10 mouse cellular contexts compared by ENCODE assay signal in the genomic region with DNA sequence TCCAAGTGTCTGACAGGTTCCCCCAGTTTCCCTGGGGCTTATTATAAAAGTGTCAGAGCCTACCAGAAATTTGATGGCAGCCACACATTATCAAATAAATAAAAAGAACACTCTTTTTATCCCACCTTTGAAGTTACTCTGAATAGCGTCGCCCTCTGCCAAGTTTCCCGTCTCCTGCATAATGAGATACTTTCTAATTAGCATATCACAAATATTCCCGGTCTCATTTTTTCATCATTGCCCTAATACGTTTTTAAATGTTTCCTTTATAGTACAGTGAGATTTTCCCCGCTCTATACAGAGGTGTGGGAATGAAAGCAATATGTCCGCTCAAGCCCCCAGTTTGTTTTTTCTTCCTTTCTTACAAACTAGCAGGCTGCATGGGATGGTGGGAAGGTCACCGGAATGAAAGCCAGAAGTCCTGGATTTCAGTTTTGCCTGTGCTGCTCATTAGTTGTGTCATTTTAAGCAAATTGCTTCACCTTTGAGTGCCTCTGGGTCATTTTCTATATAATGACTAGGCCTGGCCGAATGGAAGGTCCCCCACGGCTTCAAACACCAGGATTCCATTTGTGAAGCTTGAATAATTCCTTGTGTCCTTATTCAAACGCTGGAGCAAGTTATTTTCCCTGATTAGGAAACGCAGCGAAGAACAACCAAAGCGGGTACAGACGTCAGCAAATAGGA.
DNase-seq lines count a peak whose midpoint lies in the region; ATAC-seq and TF ChIP-seq lines count a peak whose summit lies in the region.
"Had no signal": no experiment of that assay in that cellular context is flagged by ENCODE, and none has a peak within 500 bp of the region (broad histone marks: within the 10 kb centered on the region; RNA-seq: fewer than 3 reads in every experiment).

No protein-coding gene starts in this region.

- peak overlapping the region; percentile 71; the same call in 1 of the 2 replicates for H3K27ac ChIP-seq in forebrain, embryonic 11.5 days (ENCODE audit: low read depth, low read length)
- no peak overlapping the region for H3K27ac ChIP-seq in limb, embryonic 15.5 days
- H3K27ac ChIP-seq: macrophage had no signal

- DNase-seq in heart, adult 18-20 months, result peak; percentile 22 to 40
- DNase-seq in heart, adult 9 months (ENCODE audit: low spot score in 2 of 2), result no peak
- DNase-seq in Patski (ENCODE audit: low read depth, low spot score), result no peak
- peak; percentile 72 for DNase-seq in forebrain, embryonic 11.5 days (ENCODE audit: low spot score)
- DNase-seq in adrenal gland, adult (ENCODE audit: inconsistent age in 2 of 2, low spot score in 1 of 2), result no peak
- DNase-seq in MN1 (ENCODE audit: low spot score), result no peak

- in situ Hi-C loops in Patski (cut with MboI; ENCODE audit: low pct_unique_long_range_greater_than_20kb), result no loop called here

- no peak for TF ChIP-seq CTCF in Patski (IDR thresholded peaks at IDR 0.05)

- peak overlapping the region; percentile 28 for H3K4me2 ChIP-seq in forebrain, embryonic 11.5 days (ENCODE audit: low read depth, low read length, severe bottlenecking)
- peak overlapping the region; percentile 5; the same call in 1 of the 2 replicates for H3K4me2 ChIP-seq in limb, embryonic 15.5 days

- H3K4me1 ChIP-seq in forebrain, embryonic 11.5 days (replicated peaks; ENCODE audit: control insufficient read depth, insufficient read depth, low read length), result peaks cover 13% of the 10 kb centered on the region; the same call in 1 of the 2 replicates
- H3K4me1 ChIP-seq in limb, embryonic 15.5 days, result peaks cover 31% of the 10 kb centered on the region

- WGBS in forebrain, embryonic 11.5 days, result 6% methylated on average over 15 of the region's 15 CpGs
- 24% methylated on average over 15 of the region's 15 CpGs for WGBS in limb, embryonic 15.5 days

- POLR2A ChIA-PET in Patski (lab: Charles Lee), result no interaction called here

- H3K4me3 ChIP-seq in forebrain, embryonic 11.5 days (ENCODE audit: low read depth, low read length), result peak overlapping the region; percentile 14; the same call in 1 of the 2 replicates
- H3K4me3 ChIP-seq in limb, embryonic 15.5 days, result no peak overlapping the region

- H3K27me3 ChIP-seq in Patski, result no peaks in the 10 kb centered on the region
- no peaks in the 10 kb centered on the region for H3K27me3 ChIP-seq in forebrain, embryonic 11.5 days (ENCODE audit: control insufficient read depth, insufficient read depth, low read length)
- H3K27me3 ChIP-seq in limb, embryonic 15.5 days, result peaks cover 12% of the 10 kb centered on the region; the same call in 1 of the 2 replicates
- H3K27me3 ChIP-seq: CH12.LX had no signal

- H3K36me3 ChIP-seq in forebrain, embryonic 11.5 days (ENCODE audit: control insufficient read depth, insufficient read depth, low read length), result no peaks in the 10 kb centered on the region
- no peaks in the 10 kb centered on the region for H3K36me3 ChIP-seq in limb, embryonic 15.5 days

- H3K9ac ChIP-seq in forebrain, embryonic 11.5 days (ENCODE audit: low read length), result peak overlapping the region; percentile 27; the same call in 1 of the 2 replicates
- no peak overlapping the region for H3K9ac ChIP-seq in limb, embryonic 15.5 days

- ATAC-seq in Patski, result peak; percentile 60
- ATAC-seq in forebrain, embryonic 11.5 days (replicated peaks; ENCODE audit: low FRiP score), result peak; percentile 82
- no peak for ATAC-seq in limb, embryonic 15.5 days (ENCODE audit: insufficient number of reproducible peaks, low FRiP score, low TSS enrichment, low read depth)
- ATAC-seq in megakaryocyte, adult 5-6 weeks (ENCODE audit: poor library complexity, severe bottlenecking), result no peak

- no peaks in the 10 kb centered on the region for H3K9me3 ChIP-seq in forebrain, embryonic 11.5 days (ENCODE audit: control insufficient read depth, low read length)
- no peaks in the 10 kb centered on the region for H3K9me3 ChIP-seq in limb, embryonic 15.5 days

- CTCF ChIA-PET in Patski (lab: Charles Lee), result interaction anchor here (1.3 to 1.4 kb wide), 2 partner anchors 26 to 56 kb away, joined by 3 to 4 read pairs; no protein-coding TSS in a partner anchor

Comparison
In these comparisons a context has a peak if more than half of its experiments do, and no peak if none do; other contexts are left out.
1. DNase-seq: peak in heart, adult 18-20 months (2 of 2) and forebrain, embryonic 11.5 days (single experiment); none in heart, adult 9 months (0 of 2), Patski (single experiment), adrenal gland, adult (0 of 2) and MN1 (single experiment).
2. ATAC-seq: peak in Patski (single experiment) and forebrain, embryonic 11.5 days (single experiment); none in limb, embryonic 15.5 days (single experiment) and megakaryocyte, adult 5-6 weeks (single experiment).